Mouse (Mus musculus) WW6 (cell line): ENCODE measurements around the gene Slc25a41.
"Not testable (repeated sequence)": the region's sequence is repeated elsewhere in the genome, so short reads cannot be mapped to it uniquely, and the experiment has no call there.

Experiments
- DNase-seq: peaks from one replicate; pipeline ENCODE4 v3.0.0-alpha.2; 2013; ENCODE audit warnings: low read depth, low spot score

The Slc25a41 gene

DNA sequence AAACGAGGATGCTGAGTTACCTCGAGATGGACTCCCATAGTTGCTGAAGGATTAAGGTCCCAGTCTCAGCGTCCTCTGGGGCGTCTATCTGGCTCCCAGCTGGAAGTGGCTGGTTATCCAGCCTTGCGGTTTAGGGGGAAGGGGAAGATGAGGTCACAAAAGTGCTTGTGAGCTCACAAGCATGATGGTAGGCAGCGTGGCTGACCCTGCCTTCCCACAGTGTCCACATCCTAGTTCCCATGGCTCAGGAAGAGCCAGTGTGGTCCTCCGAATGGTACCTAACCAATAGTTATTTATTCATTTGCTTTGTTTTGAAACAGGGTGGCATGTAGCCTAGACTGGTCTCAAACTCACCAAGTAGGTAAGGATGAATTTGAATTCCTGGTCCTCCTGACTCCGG lies at the start of gene Slc25a41:
Gene Slc25a41, minus strand, starts transcription at position 101 of the 400 bp plus-strand sequence.
- no peak for DNase-seq

DNA sequence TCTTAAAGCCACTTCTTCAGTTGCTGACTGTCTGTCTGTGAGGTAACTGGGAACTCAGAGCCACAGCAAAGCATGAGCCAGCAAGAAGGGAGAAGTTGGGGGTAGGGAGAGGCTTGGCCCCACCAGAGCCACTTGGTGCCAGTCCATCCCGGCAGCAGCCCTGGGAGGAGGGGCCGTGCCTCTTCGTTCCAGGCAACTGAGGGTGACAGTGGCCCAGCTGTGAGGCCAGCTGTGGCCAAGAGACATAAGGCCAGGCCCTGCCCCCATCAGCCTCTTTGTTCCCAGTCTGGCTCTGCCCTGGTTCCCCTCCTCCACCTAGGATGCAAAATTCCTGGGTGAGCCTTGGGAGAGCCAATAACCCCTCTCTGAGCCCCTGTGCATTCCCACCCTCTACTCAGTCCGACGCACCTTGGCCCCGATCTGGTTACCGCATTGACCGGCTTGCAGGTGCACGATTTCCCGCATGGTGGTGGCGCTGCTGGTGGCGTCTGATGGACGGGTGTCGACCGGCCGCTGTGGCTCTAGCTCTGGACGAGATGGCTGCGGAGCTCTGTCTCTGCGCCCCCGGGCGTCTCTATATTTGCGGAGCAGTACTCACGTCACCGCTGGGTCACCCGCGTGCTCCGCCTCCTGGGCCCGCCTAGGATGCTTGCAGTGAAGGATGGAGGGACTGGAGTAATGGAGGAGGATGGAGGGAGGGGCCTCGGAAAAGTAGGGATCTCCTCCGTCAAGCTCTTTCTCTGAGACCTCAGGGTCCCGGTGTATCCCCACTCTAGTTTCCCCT lies 45.8 kb upstream of the Slc25a41 start, which contains the start of gene Tubb4a:
Gene Tubb4a, minus strand, starts transcription at position 734 of the 784 bp plus-strand sequence.
- no peak for DNase-seq

DNA sequence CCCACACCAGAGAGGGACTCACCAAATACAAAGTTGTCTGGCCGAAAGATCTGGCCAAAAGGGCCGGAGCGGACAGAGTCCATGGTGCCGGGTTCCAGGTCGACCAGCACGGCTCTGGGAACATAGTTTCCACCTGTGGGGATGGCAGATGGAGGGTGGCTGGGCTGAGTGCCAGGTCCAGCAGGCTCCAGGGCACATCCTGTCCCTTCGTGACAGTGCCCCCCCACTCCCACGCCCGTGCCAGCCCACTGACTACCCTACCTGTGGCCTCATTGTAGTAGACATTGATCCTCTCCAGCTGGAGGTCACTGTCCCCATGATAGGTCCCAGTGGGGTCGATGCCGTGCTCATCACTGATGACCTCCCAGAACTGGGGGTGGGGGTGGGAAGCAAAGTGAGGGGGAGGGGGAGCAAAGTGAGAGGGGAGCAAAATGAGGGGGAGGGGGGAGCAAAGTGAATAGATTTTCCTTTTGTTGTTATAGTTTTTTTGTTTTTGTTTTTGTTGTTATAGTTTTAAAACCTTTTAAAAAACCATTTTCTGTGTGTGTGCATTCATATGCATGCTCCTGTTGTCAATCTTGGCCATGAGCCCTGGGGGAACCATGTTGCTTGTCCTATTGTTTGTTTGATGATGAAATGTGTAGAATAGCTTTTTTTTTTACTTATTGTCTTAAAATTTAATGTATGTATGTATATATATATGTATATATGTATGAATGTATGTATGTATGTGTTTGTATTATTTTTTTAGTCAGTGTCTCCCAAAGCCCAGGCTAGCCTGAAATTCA lies 44.7 kb upstream of the Slc25a41 start:
- no peak for DNase-seq

DNA sequence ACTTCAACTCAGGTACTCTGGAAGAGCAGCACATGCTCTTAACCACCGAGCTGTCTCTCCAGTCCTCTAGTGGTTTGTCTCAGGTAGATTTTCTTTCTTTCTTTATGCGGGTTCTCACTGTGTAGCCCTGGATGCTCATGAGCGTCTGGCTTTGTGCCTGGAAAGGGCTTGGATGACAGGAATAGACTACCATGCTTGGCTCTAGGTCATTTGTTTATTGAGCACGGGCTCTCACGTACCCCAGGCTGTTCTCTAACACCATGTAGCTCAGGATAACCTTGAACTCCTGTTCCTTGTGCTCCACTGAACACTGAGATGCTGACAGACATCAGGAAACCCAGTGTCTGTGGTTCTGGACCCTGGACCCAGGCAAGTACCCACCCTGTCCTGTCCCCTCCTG lies 41.0 kb upstream of the Slc25a41 start:
- no peak for DNase-seq

DNA sequence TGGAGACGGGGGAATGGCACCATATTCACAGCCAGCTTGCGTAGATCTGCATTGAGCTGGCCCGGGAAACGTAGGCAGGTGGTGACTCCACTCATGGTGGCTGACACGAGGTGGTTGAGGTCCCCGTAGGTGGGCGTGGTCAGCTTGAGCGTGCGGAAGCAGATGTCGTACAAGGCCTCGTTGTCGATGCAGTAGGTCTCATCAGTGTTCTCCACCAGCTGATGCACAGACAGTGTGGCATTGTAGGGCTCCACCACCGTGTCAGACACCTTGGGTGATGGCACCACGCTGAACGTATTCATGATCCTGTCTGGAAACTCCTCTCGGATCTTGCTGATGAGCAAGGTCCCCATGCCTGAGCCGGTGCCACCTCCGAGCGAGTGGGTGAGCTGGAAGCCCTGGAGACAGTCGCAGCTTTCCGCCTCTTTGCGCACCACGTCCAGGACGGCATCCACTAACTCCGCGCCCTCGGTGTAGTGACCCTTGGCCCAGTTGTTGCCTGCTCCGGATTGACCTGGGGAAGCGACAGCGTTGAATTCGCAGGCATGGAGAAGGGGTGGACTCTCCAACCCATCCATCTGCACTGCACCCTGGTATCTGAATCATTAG lies 39.9 kb upstream of the Slc25a41 start:
- DNase-seq, result no peak

DNA sequence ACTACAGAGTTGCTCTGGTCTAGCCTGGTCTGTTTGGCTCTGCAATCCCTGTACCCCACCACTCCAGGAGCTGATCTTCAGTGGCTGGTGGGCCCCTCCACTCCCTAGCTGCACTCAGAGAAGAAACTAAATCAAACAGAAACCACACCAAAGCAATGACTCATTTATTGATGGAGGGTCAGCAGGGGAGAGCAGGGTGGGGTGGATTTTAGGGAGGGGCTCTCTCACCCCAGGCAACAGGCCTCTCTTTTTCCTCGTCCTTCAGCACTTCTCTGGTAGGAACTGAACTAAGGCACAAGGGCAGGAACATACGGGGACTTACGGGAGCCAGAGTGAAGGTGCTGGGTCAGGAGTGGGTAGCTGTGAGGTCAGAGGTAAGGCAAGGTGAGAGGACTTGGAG lies 38.5 kb upstream of the Slc25a41 start:
- no peak for DNase-seq

DNA sequence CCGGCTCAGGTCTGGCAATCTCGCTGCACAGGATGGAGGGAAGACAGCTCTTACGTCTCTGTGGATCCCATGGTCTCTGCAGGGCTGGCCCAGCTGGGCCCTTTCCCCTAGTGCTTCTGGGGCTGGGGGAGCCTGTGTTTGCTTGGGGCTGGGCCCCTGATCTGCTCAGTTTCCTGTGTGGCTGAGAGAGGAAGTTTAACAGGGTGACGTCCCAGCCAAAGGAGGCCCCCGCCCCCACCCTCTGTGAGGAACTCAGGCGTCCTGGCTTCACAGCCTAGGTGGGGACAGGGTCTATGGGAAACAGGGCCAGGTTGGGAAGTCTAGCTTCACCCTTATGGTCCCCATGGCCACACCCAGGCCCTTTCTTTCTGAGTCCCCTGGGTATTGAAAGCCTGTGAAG lies 36.9 kb upstream of the Slc25a41 start, which contains the start of gene Dennd1c:
Gene Dennd1c, minus strand, starts transcription at position 179 of the 400 bp plus-strand sequence.
- DNase-seq, result no peak

DNA sequence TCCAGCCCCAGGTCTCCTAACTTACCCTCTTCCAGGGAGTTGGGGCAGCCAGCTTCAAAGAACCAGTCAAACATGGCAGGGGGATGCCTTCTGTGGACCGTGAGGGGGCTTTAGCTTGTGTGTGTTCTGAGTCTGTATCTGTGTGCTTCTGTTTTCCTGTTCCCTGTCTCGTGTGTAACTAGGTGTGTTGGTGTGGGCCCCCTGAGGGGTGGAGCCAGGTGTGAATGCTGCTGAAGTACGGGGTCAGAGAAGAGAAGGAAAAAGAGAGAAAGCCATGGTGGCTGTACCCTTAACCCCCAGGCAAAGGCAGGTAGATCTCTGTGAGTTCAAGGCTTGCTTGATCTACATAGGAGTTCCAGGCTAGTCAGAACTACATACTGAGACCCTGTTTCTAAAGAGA lies 35.5 kb upstream of the Slc25a41 start:
- DNase-seq, result no peak

DNA sequence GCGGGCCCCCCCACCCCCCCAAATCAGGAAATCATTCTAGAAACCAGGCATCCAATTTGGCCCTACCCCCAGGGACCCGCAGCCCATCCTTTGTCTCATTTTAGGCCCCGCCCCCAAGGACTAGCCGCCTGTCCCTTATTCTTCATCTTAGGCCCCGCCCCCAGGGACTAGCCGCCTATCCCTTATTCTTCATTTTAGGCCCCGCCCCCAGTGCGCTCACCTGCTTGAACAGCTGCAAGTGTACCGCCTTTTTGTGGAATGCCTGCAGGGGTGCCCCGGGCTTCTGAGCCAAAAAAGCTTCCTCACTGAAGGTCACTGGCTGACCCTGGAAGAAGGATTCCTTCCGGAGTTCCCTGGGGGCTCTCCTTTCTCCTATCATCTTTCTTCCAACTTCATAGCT lies 29.2 kb upstream of the Slc25a41 start:
- DNase-seq, result peak; percentile 91

DNA sequence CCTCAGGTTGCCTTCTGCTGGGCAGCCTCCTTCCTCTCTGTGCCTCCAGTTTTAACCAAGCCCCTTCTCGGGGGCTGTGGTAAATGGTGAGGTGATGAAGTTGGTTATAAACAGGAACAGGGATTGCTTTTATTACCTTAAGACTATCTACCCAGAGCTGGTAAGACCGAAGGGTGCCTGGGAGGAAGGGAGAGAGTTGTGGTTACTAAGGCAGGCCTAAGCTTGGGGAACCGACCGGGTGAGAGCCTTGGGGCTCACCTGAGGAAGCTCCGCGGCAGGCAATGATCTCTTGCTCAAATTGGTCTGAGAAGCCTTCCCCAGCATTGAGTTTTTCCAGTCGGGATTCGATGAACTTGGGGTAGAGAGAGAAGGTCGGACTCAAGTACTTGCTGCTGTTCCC lies 28.8 kb upstream of the Slc25a41 start:
- no peak for DNase-seq

DNA sequence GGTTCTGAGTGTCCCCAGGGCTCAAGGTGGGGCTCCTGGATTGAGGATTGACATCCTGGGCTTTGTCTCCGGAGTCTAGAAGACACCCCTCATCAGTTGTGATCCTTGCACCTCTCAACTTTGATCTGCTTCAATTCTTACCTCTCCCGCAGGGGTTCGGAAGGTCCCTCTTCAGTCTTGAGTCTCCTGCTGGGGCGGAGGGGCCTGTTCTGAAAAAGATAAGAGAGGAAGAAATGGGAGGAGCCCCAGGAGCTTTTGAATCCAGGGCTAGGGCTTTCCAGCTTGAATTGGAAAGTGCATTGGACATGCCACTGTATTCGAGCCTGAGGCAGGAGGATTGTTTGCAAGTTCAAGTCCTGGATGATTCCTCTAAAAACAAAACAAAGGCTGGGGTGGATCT lies 25.5 kb upstream of the Slc25a41 start:
- DNase-seq, result no peak

DNA sequence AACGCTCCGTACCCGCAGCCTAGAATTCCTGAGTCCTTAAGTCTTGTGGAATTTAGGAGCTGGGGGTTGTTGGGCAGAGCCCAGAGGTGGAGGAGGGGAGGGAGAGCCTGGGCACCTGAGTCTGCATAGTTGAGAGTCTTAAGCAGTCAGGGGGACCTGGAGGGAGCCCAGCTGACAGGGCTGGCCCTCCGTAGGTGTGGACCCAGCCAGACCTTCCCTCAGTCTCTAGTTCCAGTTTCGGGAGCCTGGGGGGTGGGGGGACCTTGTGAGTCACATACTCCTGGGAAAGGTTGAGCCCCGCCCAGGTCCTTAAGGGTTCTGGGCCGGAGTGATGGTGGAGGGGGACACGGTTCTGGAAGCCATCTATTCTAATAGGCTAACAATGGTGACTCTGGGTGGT lies 21.6 kb upstream of the Slc25a41 start:
- no peak for DNase-seq

DNA sequence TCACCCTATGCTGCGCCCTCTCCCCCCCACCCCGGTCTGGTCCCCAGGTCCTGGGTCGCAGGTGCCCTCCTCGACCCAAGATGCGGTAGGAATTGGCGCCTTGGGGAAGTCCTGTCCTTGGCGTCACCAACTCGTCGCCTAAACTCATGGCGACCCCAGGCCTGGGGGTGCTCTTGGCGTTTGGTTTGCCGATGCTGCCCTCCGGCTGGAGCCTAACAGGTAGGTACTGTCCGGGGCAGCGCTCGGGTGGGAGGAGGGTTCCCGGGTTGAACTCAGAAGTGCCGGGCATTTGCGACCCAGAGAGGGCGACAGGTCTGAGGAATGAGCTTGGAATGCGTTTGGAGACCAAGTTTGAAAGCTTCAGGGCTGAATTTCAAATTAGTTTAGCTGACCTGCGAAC lies 21.1 kb upstream of the Slc25a41 start:
- no peak for DNase-seq

DNA sequence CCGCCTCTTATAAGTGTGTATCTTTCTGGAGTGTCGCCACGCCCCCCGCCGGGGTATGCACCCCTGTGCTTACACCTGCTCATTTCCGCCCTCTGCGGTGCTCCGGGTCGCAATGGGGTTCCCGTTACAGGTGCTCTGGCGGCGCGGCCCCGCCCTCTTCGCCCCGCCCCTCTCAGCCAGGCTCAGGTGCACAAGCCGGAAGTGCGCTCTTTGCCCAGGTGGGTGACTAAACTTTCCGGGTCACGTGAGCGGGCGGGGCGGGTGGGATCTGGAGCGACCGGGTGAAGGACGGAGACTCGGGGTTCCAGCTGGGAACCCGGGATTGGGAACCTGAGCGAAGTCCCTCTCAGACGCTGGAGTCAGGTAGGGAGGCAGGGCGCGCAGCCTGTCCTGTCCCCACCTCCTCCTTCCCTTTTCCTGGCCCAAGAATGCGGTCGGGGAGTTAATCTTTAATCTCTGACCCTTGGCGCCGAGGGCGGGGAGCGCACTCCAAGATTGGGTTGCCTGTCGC lies 20.6 kb upstream of the Slc25a41 start:
- no peak for DNase-seq

DNA sequence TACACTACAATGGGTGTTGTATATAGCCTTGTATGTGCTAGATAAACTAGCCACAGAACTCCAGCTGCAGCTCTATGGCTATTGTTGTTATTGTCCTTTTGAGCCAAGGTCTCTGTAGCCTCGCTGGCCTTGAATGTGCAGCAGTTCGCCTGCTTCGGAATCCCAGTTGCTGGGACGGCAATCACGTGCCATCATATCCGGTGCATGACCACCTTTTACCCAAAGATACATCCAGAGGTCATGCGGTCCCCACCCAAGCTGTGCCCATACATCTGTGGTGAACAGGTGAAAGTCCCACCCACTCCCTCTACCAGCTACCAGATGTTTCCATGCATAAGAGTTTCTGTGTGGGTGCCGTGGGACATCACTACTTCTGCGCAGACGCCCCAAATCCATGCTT lies 19.6 kb upstream of the Slc25a41 start:
- DNase-seq, result no peak

DNA sequence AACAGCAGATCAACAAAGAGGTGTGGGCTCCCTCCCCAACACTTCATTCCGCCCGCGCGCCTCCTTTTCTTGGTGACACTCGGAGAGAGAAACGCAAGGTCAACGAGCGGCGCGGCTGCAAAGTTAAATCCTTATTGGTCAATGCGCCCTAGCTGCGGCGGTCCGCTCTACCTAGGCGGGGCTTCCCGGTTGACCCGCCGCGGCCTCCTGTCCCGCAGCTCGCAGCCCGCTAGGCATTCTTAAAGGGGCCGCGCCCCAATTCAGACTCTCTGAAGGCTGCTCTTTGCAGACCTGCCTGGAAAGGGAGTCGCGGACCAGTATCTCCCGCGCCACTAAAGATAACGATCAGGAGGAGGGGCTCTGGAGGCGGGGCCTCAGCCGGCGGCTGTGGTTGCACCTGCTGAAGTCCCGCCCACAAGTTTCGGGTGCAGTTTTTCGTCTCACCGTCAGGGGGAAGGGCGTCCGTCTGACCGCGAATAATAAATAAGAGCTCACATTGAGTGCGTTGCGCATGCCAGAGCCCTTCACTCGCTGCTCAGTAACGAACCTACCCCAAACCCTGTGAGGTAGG lies 18.9 kb upstream of the Slc25a41 start:
- DNase-seq, result peak; percentile 94

DNA sequence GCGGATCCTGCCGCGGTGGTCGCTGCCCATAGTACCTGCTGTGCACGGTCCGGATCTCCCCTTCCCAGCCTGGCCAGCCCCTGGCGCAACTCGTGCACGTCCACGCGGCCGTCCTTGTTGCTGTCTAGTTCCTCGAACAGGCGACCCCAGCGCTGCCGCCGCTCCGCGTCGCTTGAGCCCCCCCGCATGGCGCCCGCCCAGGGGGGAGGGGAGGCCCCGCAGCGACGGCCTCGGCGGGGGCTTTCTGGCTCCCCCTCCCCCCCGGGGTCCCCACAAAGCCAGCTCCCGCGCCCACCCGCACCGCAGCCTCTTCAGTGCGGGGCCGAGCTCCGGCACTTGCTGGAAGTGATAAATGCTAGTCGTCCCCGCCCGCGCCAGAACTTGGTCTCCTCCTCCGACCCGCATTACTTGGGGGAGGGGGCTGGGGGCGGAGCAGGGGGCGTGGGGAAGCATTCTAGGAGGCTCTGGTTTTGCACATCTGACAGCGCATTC lies 18.1 kb upstream of the Slc25a41 start, which contains the start of gene Slc25a23:
Gene Slc25a23, minus strand, starts transcription at position 378 of the 492 bp plus-strand sequence.
- no peak for DNase-seq

DNA sequence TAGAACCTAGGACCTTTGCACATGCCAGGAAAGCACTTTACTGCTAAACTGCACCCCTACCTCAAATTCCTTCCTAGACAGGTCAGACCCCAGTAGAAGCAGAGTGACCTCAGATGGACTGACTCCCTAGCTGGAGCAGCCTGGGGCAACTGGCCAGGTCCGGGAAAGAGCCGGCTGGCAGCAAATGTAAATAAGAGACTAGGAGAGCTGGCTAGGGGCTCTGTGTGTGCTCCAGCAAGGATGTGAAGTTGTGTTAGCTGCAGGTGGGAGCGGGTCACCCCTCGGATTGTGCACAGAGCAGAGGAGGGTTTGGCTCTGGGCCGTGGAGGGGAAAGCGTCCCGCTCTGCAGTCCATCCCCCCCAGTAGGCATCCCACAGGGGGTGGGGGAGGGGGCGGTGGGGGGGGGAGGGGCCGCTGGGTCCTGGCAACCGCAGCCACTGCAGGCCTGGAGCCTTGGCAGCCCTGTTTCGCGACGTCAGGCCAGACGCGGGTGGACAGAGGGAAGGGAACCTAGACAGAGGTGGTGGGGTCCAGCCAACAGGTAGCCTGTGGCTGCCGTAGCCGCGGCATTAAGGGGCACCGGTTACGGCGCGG lies 17.5 kb upstream of the Slc25a41 start, which contains the start of gene Crb3:
Gene Crb3, plus strand, starts transcription at position 215 of the 595 bp plus-strand sequence.
- DNase-seq, result no peak

DNA sequence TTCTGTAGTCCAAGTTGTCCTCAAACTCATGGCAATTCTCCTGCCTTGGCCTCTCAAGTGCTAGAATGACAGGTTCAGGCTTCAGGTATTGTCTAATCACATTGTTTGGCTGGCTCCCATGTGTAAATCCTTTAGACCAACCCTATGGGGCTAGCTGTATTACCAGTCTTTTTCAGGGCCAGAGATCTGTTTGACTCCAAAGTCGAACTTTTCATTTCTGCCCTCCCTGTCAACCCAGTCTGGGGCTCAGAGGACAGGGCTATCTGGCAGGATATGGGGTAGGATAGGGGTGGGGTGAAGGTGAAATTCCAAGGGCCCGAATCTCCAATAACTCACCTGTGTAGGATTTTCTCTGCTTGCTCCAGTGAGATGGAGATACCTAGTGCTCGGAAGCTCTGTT lies 14.8 kb upstream of the Slc25a41 start:
- no peak for DNase-seq

DNA sequence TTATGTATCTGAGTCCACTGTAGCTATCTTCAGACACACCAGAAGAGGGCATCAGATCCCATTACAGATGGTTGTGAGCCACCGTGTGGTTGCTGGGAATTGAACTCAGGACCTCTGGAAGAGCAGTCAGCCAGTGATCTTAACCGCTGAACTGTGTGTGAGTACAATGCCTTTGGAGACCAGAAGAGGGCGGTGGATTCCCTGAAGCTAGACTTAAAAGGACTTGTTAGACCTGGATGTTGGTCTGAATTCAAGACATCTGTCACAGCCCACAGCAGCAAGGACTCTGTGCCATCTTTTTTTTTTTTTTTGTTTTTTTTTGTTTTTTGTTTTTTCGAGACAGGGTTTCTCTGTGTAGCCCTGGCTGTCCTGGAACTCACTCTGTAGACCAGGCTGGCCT lies 10.2 kb upstream of the Slc25a41 start:
- DNase-seq, result not testable (repeated sequence)

DNA sequence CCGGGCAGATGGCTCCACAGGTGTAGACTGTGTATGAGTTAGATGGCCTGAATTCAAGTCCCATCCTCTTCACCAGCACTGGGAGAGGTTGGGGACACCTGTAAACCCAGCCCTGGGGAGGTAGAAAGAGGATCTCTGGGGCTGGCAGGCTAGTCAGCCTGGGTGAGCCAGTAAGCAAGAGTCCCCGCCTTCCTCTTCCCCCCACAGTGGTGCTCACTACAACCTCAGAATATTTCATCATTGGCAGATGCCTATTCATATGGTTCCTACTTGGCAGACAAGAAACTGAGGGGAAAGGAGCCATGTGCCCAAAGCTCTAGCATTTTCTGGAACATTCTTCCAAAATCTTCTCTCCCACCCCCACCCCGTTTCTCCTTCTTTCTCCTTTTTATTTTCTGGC lies 7.4 kb upstream of the Slc25a41 start:
- DNase-seq, result no peak
